Mouse (Mus musculus): ENCODE results near the gene Samhd1. TPM values are rescaled to one million over a fixed set of nuclear protein-coding genes. Genes with fewer than 3 reads are reported as not detected.

The Samhd1 gene
- polyA plus RNA-seq, 1 experiment: 57.1 TPM

GRCm38 (mm10) chr2:157138808-157139207 lies 3.7 kb upstream of the Samhd1 start:
- no peaks in the 10 kb centered on the region for H3K36me3 ChIP-seq (ENCODE audit: control insufficient read depth, insufficient read depth, low read length)
- TF ChIP-seq POLR2A (IDR thresholded peaks at IDR 0.05; ENCODE audit: control insufficient read depth, extremely low read depth, insufficient read depth, low read length, poor library complexity) (no peak), CTCF (IDR thresholded peaks at IDR 0.05; ENCODE audit: borderline replicate concordance, control insufficient read depth, extremely low read depth, insufficient read depth, low read length, poor library complexity) (no peak)
- 20% methylated on average over 5 of the region's 5 CpGs for WGBS
- H3K27ac ChIP-seq (ENCODE audit: control insufficient read depth, insufficient read depth, low read length): no peak overlapping the region
- peaks cover 3% of the 10 kb centered on the region; the same call in 1 of the 2 replicates for H3K4me1 ChIP-seq (replicated peaks; ENCODE audit: control insufficient read depth, insufficient read depth, low read length)
- H3K4me3 ChIP-seq (ENCODE audit: control insufficient read depth, insufficient read depth, low read length): no peak overlapping the region
- DNase-seq: no peak
- H3K27me3 ChIP-seq (ENCODE audit: control insufficient read depth, insufficient read depth, low read length): no peaks in the 10 kb centered on the region; the same call in 1 of the 2 replicates

- Histone ChIP-seq H3K27ac (ENCODE audit: control insufficient read depth, insufficient read depth, low read length) (no peak overlapping the region), H3K36me3 (ENCODE audit: control insufficient read depth, insufficient read depth, low read length) (no peaks in the 10 kb centered on the region), H3K4me1 (replicated peaks; ENCODE audit: control insufficient read depth, insufficient read depth, low read length) (peaks cover 3% of the 10 kb centered on the region; the same call in 1 of the 2 replicates), H3K27me3 (ENCODE audit: control insufficient read depth, insufficient read depth, low read length) (no peaks in the 10 kb centered on the region; the same call in 1 of the 2 replicates), H3K4me3 (ENCODE audit: control insufficient read depth, insufficient read depth, low read length) (no peak overlapping the region)
- 29% methylated on average over 9 of the region's 9 CpGs for WGBS
- DNase-seq: no peak
- TF ChIP-seq POLR2A (IDR thresholded peaks at IDR 0.05; ENCODE audit: control insufficient read depth, extremely low read depth, insufficient read depth, low read length, poor library complexity) (no peak), CTCF (IDR thresholded peaks at IDR 0.05; ENCODE audit: borderline replicate concordance, control insufficient read depth, extremely low read depth, insufficient read depth, low read length, poor library complexity) (no peak)
Observed at GRCm38 (mm10) chr2:157137959-157138731, 3.1 kb upstream of the Samhd1 start.

GRCm38 (mm10) chr2:157136646-157137045 lies 1.6 kb upstream of the Samhd1 start:
- Histone ChIP-seq H3K36me3 (ENCODE audit: control insufficient read depth, insufficient read depth, low read length) (no peaks in the 10 kb centered on the region), H3K4me1 (replicated peaks; ENCODE audit: control insufficient read depth, insufficient read depth, low read length) (peaks cover 3% of the 10 kb centered on the region; the same call in 1 of the 2 replicates), H3K4me3 (ENCODE audit: control insufficient read depth, insufficient read depth, low read length) (no peak overlapping the region), H3K27ac (ENCODE audit: control insufficient read depth, insufficient read depth, low read length) (no peak overlapping the region), H3K27me3 (ENCODE audit: control insufficient read depth, insufficient read depth, low read length) (no peaks in the 10 kb centered on the region; the same call in 1 of the 2 replicates)
- 79% methylated on average over 2 of the region's 2 CpGs for WGBS
- TF ChIP-seq POLR2A (IDR thresholded peaks at IDR 0.05; ENCODE audit: control insufficient read depth, extremely low read depth, insufficient read depth, low read length, poor library complexity) (no peak), CTCF (IDR thresholded peaks at IDR 0.05; ENCODE audit: borderline replicate concordance, control insufficient read depth, extremely low read depth, insufficient read depth, low read length, poor library complexity) (no peak)
- DNase-seq: no peak

GRCm38 (mm10) chr2:157136176-157136575 lies 1.1 kb upstream of the Samhd1 start:
- TF ChIP-seq CTCF (IDR thresholded peaks at IDR 0.05; ENCODE audit: borderline replicate concordance, control insufficient read depth, extremely low read depth, insufficient read depth, low read length, poor library complexity) (no peak), POLR2A (IDR thresholded peaks at IDR 0.05; ENCODE audit: control insufficient read depth, extremely low read depth, insufficient read depth, low read length, poor library complexity) (no peak)
- Histone ChIP-seq H3K27me3 (ENCODE audit: control insufficient read depth, insufficient read depth, low read length) (no peaks in the 10 kb centered on the region; the same call in 1 of the 2 replicates), H3K36me3 (ENCODE audit: control insufficient read depth, insufficient read depth, low read length) (no peaks in the 10 kb centered on the region), H3K27ac (ENCODE audit: control insufficient read depth, insufficient read depth, low read length) (no peak overlapping the region), H3K4me3 (ENCODE audit: control insufficient read depth, insufficient read depth, low read length) (no peak overlapping the region), H3K4me1 (replicated peaks; ENCODE audit: control insufficient read depth, insufficient read depth, low read length) (peaks cover 3% of the 10 kb centered on the region; the same call in 1 of the 2 replicates)
- no peak for DNase-seq
- 94% methylated on average over 4 of the region's 4 CpGs for WGBS

GRCm38 (mm10) chr2:157135529-157136120 lies 560 bp upstream of the Samhd1 start:
- Histone ChIP-seq H3K4me1 (replicated peaks; ENCODE audit: control insufficient read depth, insufficient read depth, low read length) (peaks cover 5% of the 10 kb centered on the region), H3K27ac (ENCODE audit: control insufficient read depth, insufficient read depth, low read length) (no peak overlapping the region), H3K4me3 (ENCODE audit: control insufficient read depth, insufficient read depth, low read length) (no peak overlapping the region), H3K36me3 (ENCODE audit: control insufficient read depth, insufficient read depth, low read length) (no peaks in the 10 kb centered on the region), H3K27me3 (ENCODE audit: control insufficient read depth, insufficient read depth, low read length) (no peaks in the 10 kb centered on the region; the same call in 1 of the 2 replicates)
- 82% methylated on average over 10 of the region's 10 CpGs for WGBS
- no peak for TF ChIP-seq CTCF (IDR thresholded peaks at IDR 0.05; ENCODE audit: borderline replicate concordance, control insufficient read depth, extremely low read depth, insufficient read depth, low read length, poor library complexity)
- no peak for TF ChIP-seq POLR2A (IDR thresholded peaks at IDR 0.05; ENCODE audit: control insufficient read depth, extremely low read depth, insufficient read depth, low read length, poor library complexity)
- no peak for DNase-seq

GRCm38 (mm10) chr2:157134479-157134931 lies 560 bp downstream of the Samhd1 start:
- no peak for TF ChIP-seq POLR2A (IDR thresholded peaks at IDR 0.05; ENCODE audit: control insufficient read depth, extremely low read depth, insufficient read depth, low read length, poor library complexity)
- TF ChIP-seq CTCF (IDR thresholded peaks at IDR 0.05; ENCODE audit: borderline replicate concordance, control insufficient read depth, extremely low read depth, insufficient read depth, low read length, poor library complexity): no peak
- peak overlapping the region; percentile 32; the same call in 1 of the 2 replicates for H3K27ac ChIP-seq (ENCODE audit: control insufficient read depth, insufficient read depth, low read length)
- peaks cover 5% of the 10 kb centered on the region for H3K4me1 ChIP-seq (replicated peaks; ENCODE audit: control insufficient read depth, insufficient read depth, low read length)
- H3K4me3 ChIP-seq (ENCODE audit: control insufficient read depth, insufficient read depth, low read length): peak overlapping the region; percentile 44
- peak; percentile 31 for DNase-seq
- no peaks in the 10 kb centered on the region for H3K36me3 ChIP-seq (ENCODE audit: control insufficient read depth, insufficient read depth, low read length)
- no peaks in the 10 kb centered on the region; the same call in 1 of the 2 replicates for H3K27me3 ChIP-seq (ENCODE audit: control insufficient read depth, insufficient read depth, low read length)
- under 1% methylated on average over 25 of the region's 25 CpGs for WGBS

All from thymus, adult 2 months (tissue).